Mouse (Mus musculus) hindbrain, embryonic 12.5 days (tissue): ENCODE data around the gene Sox4. TPM values are rescaled to one million over a fixed set of nuclear protein-coding genes. Genes with fewer than 3 reads are reported as not detected.

Experiments
- ATAC-seq: fragments of 200-750 bp; cut with Nextera tagmentation; 2 replicates; pipeline ENCODE4 v1.8.0; 2017; ENCODE audit warnings: moderate TSS enrichment; ENCODE audit not compliant: low FRiP score
- H3K27ac ChIP-seq: fragments of 300-500 bp; sonication (generic); 2 replicates; pipeline ENCODE4 v1.5.1; 2016; ENCODE audit warnings: mild to moderate bottlenecking
- H3K27me3 ChIP-seq: fragments of 300-500 bp; sonication (generic); 2 replicates; pipeline ENCODE4 v1.6.1; 2016; ENCODE audit warnings: mild to moderate bottlenecking
- H3K36me3 ChIP-seq: fragments of 300-500 bp; sonication (generic); 2 replicates; pipeline ENCODE4 v1.6.1; 2016; ENCODE audit warnings: mild to moderate bottlenecking
- H3K4me1 ChIP-seq: fragments of 300-500 bp; sonication (generic); 2 replicates; pipeline ENCODE4 v1.6.1; 2016
- H3K4me2 ChIP-seq: fragments of 300-500 bp; sonication (generic); replicated peaks from 2 replicates; pipeline ENCODE4 v1.6.1; 2016; ENCODE audit warnings: mild to moderate bottlenecking
- H3K4me3 ChIP-seq: fragments of 300-500 bp; sonication (generic); 2 replicates; pipeline ENCODE4 v1.5.1; 2016; ENCODE audit warnings: mild to moderate bottlenecking
- H3K9ac ChIP-seq: fragments of 300-500 bp; sonication (generic); 2 replicates; pipeline ENCODE4 v1.6.1; 2016; ENCODE audit warnings: mild to moderate bottlenecking, moderate library complexity
- H3K9me3 ChIP-seq: fragments of 300-500 bp; sonication (generic); replicated peaks from 2 replicates; pipeline ENCODE4 v1.6.1; 2016; ENCODE audit warnings: mild to moderate bottlenecking
- WGBS: fragments of 180-500 bp; shearing (Covaris S2); methylation state at CpG from one replicate; pipeline ENCODE4 v1.1.7; 2016; 5-methylcytosine and 5-hydroxymethylcytosine counted together
- polyA plus RNA-seq: library from polyadenylated mRNA; unstranded; fragments of >200 nt; fragmentation: Nextera tagmentation; extraction: Ambion mirVana; gene quantifications from 2 replicates; pipeline ENCODE4 v1.2.1, GENCODE M21; 2016

The Sox4 gene
- polyA plus RNA-seq, 1 experiment from 2014 or later = 255 TPM

GRCm38 (mm10) chr13:28952576-28953571 is 639 bp downstream of the Sox4 start:
- peak overlapping the region; percentile 43 for H3K4me2 ChIP-seq
- no peaks in the 10 kb centered on the region for H3K9me3 ChIP-seq
- ATAC-seq = peak; percentile 51
- H3K27me3 ChIP-seq = no peaks in the 10 kb centered on the region
- peaks cover 18% of the 10 kb centered on the region for H3K4me1 ChIP-seq
- 0 out of 2 replicates have a peak, but pooled peaks cover 4% of the 10 kb centered on the region for H3K36me3 ChIP-seq
- H3K4me3 ChIP-seq = peak overlapping the region; percentile 99
- WGBS = under 1% methylated on average over 95 of the region's 98 CpGs
- H3K27ac ChIP-seq = peak overlapping the region; percentile 100
- H3K9ac ChIP-seq = peak overlapping the region; percentile 100

GRCm38 (mm10) chr13:28951691-28952575 is 1.6 kb downstream of the Sox4 start:
- no peak for ATAC-seq
- under 1% methylated on average over 76 of the region's 92 CpGs for WGBS
- H3K9ac ChIP-seq = peak overlapping the region; percentile 100

GRCm38 (mm10) chr13:28950623-28951491 is 2.7 kb downstream of the Sox4 start:
- H3K27me3 ChIP-seq = no peaks in the 10 kb centered on the region
- peaks cover 18% of the 10 kb centered on the region for H3K4me1 ChIP-seq
- ATAC-seq = no peak
- no peaks in the 10 kb centered on the region for H3K9me3 ChIP-seq
- 0 out of 2 replicates have a peak, but pooled peaks cover 7% of the 10 kb centered on the region for H3K36me3 ChIP-seq
- H3K27ac ChIP-seq = peak overlapping the region; percentile 100
- peak overlapping the region; percentile 100 for H3K9ac ChIP-seq
- H3K4me3 ChIP-seq = peak overlapping the region; percentile 99
- peak overlapping the region; percentile 43 for H3K4me2 ChIP-seq
- under 1% methylated on average over 31 of the region's 32 CpGs for whole genome bisulfite sequencing

More at GRCm38 (mm10) chr13:28951691-28952575, 1.6 kb downstream of the Sox4 start:
- Histone ChIP-seq H3K4me1 (peaks cover 18% of the 10 kb centered on the region), H3K4me2 (peak overlapping the region; percentile 43), H3K9me3 (no peaks in the 10 kb centered on the region), H3K27ac (peak overlapping the region; percentile 100), H3K36me3 (0 out of 2 replicates have a peak, but pooled peaks cover 4% of the 10 kb centered on the region), H3K27me3 (no peaks in the 10 kb centered on the region), H3K4me3 (peak overlapping the region; percentile 99)

- peak overlapping the region; percentile 100 for H3K27ac ChIP-seq
- ATAC-seq = no peak
- peak overlapping the region; percentile 43 for H3K4me2 ChIP-seq
- peak overlapping the region; percentile 100 for H3K9ac ChIP-seq
- no peaks in the 10 kb centered on the region for H3K9me3 ChIP-seq
- no peaks in the 10 kb centered on the region for H3K27me3 ChIP-seq
- under 1% methylated on average over 9 of the region's 9 CpGs for WGBS
- peak overlapping the region; percentile 99 for H3K4me3 ChIP-seq
- H3K36me3 ChIP-seq = 0 out of 2 replicates have a peak, but pooled peaks cover 7% of the 10 kb centered on the region
- peaks cover 18% of the 10 kb centered on the region for H3K4me1 ChIP-seq
Observed at GRCm38 (mm10) chr13:28950266-28950622, 3.3 kb downstream of the Sox4 start.

- Histone ChIP-seq H3K4me1 (peaks cover 16% of the 10 kb centered on the region), H3K27me3 (no peaks in the 10 kb centered on the region), H3K36me3 (0 out of 2 replicates have a peak, but pooled peaks cover 7% of the 10 kb centered on the region), H3K4me3 (peak overlapping the region; percentile 51), H3K27ac (peak overlapping the region; percentile 76), H3K4me2 (peak overlapping the region; percentile 57), H3K9ac (peak overlapping the region; percentile 71), H3K9me3 (no peaks in the 10 kb centered on the region)
- WGBS = 8% methylated on average over 11 of the region's 11 CpGs
- ATAC-seq = no peak
Observed at GRCm38 (mm10) chr13:28949279-28949915, 4.1 kb downstream of the Sox4 start.

GRCm38 (mm10) chr13:28948541-28948940 is 5.0 kb downstream of the Sox4 start:
- Histone ChIP-seq H3K4me3 (peak overlapping the region; percentile 51), H3K36me3 (0 out of 2 replicates have a peak, but pooled peaks cover 7% of the 10 kb centered on the region), H3K27ac (peak overlapping the region; percentile 79), H3K27me3 (no peaks in the 10 kb centered on the region), H3K4me1 (peaks cover 12% of the 10 kb centered on the region), H3K9ac (peak overlapping the region; percentile 59), H3K4me2 (peak overlapping the region; percentile 57), H3K9me3 (no peaks in the 10 kb centered on the region)
- no peak; the same call in 1 of the 2 replicates for ATAC-seq
- WGBS = 2% methylated on average over 10 of the region's 10 CpGs

GRCm38 (mm10) chr13:28947740-28948441 is 5.6 kb downstream of the Sox4 start:
- 27% methylated on average over 7 of the region's 7 CpGs for WGBS
- Histone ChIP-seq H3K27ac (peak overlapping the region; percentile 79), H3K27me3 (no peaks in the 10 kb centered on the region), H3K4me2 (peak overlapping the region; percentile 57), H3K36me3 (0 out of 2 replicates have a peak, but pooled peaks cover 7% of the 10 kb centered on the region), H3K9me3 (no peaks in the 10 kb centered on the region), H3K4me1 (peaks cover 12% of the 10 kb centered on the region), H3K9ac (peak overlapping the region; percentile 59), H3K4me3 (peak overlapping the region; percentile 51)
- ATAC-seq = peak; percentile 23; the same call in 1 of the 2 replicates

GRCm38 (mm10) chr13:28946565-28947135 is 6.9 kb downstream of the Sox4 start:
- Histone ChIP-seq H3K9ac (no peak overlapping the region), H3K4me1 (peaks cover 22% of the 10 kb centered on the region), H3K4me3 (no peak overlapping the region), H3K36me3 (0 out of 2 replicates have a peak, but pooled peaks cover 7% of the 10 kb centered on the region), H3K27ac (peak overlapping the region; percentile 73), H3K4me2 (no peak overlapping the region), H3K27me3 (no peaks in the 10 kb centered on the region), H3K9me3 (no peaks in the 10 kb centered on the region)
- ATAC-seq = no peak
- WGBS = 48% methylated on average over 8 of the region's 8 CpGs

GRCm38 (mm10) chr13:28945681-28946080 is 7.8 kb downstream of the Sox4 start:
- Histone ChIP-seq H3K27ac (no peak overlapping the region), H3K36me3 (0 out of 2 replicates have a peak, but pooled peaks cover 7% of the 10 kb centered on the region), H3K4me2 (no peak overlapping the region), H3K4me1 (peaks cover 22% of the 10 kb centered on the region), H3K27me3 (no peaks in the 10 kb centered on the region), H3K9ac (no peak overlapping the region), H3K9me3 (no peaks in the 10 kb centered on the region), H3K4me3 (no peak overlapping the region)
- no peak for ATAC-seq
- 98% methylated on average over 5 of the region's 5 CpGs for WGBS

- Histone ChIP-seq H3K4me1 (peaks cover 14% of the 10 kb centered on the region), H3K4me3 (no peak overlapping the region), H3K27ac (no peak overlapping the region), H3K27me3 (no peaks in the 10 kb centered on the region), H3K9me3 (no peaks in the 10 kb centered on the region), H3K36me3 (0 out of 2 replicates have a peak, but pooled peaks cover 4% of the 10 kb centered on the region), H3K9ac (no peak overlapping the region), H3K4me2 (no peak overlapping the region)
- no peak for ATAC-seq
- 77% methylated on average over 4 of the region's 4 CpGs for WGBS
Observed at GRCm38 (mm10) chr13:28942926-28943325, 10.6 kb downstream of the Sox4 start.
